Mouse (Mus musculus) frontal cortex, postnatal 10 days (tissue): ENCODE measurements at regions not wholly inside any gene's neighbourhood (a gene's known extent, or its start where the extent isn't known, plus 50 kb on each side); places are given as distances from the start of the nearest gene placed in this dataset.

Experiments used
- DNase-seq, 2 experiments: peaks; one replicate each; pipeline ENCODE4 v3.0.0; 2022; ENCODE audit warnings: low spot score in 2 of 2, mixed read lengths in 1 of 2

GRCm38 (mm10) chr5:111944972-111945285, 211.2 kb downstream of the Gm26897 start:
- no peak for DNase-seq

- DNase-seq = no peak
Measured at GRCm38 (mm10) chr5:111946281-111946680, 212.6 kb downstream of the Gm26897 start.

GRCm38 (mm10) chr5:111957698-111958097, 224.0 kb downstream of the Gm26897 start:
- no peak for DNase-seq

GRCm38 (mm10) chr5:111958226-111958625, 224.5 kb downstream of the Gm26897 start:
- no peak for DNase-seq

GRCm38 (mm10) chr5:111965311-111965710, 231.6 kb downstream of the Gm26897 start:
- DNase-seq = no peak

- no peak for DNase-seq
Measured at GRCm38 (mm10) chr5:111968121-111968520, 234.4 kb downstream of the Gm26897 start.

- no peak for DNase-seq
Measured at GRCm38 (mm10) chr5:111968701-111969100, 235.0 kb downstream of the Gm26897 start.

- no peak for DNase-seq
Measured at GRCm38 (mm10) chr5:111971193-111971592, 237.5 kb downstream of the Gm26897 start.

GRCm38 (mm10) chr5:111971952-111972351, 238.2 kb downstream of the Gm26897 start:
- no peak for DNase-seq

- no peak for DNase-seq
Measured at GRCm38 (mm10) chr5:111975686-111976085, 242.0 kb downstream of the Gm26897 start.

- DNase-seq = no peak
Measured at GRCm38 (mm10) chr5:111979601-111980000, 245.9 kb downstream of the Gm26897 start.

- DNase-seq = no peak
Measured at GRCm38 (mm10) chr5:111982106-111982505, 248.4 kb downstream of the Gm26897 start.

- DNase-seq = no peak
Measured at GRCm38 (mm10) chr5:111985997-111986396, 252.3 kb downstream of the Gm26897 start.

- DNase-seq = no peak
Measured at GRCm38 (mm10) chr5:111987036-111987435, 253.3 kb downstream of the Gm26897 start.

- no peak for DNase-seq
Measured at GRCm38 (mm10) chr5:111991805-111992204, 258.1 kb downstream of the Gm26897 start.

GRCm38 (mm10) chr5:111993221-111993620, 259.1 kb downstream of the Cryba4 start:
- DNase-seq = no peak

GRCm38 (mm10) chr5:111993930-111994329, 258.4 kb downstream of the Cryba4 start:
- DNase-seq = no peak

GRCm38 (mm10) chr5:111996806-111997205, 255.5 kb downstream of the Cryba4 start:
- DNase-seq = no peak

GRCm38 (mm10) chr5:112001742-112002701, 250.3 kb downstream of the Cryba4 start:
- DNase-seq = no peak

GRCm38 (mm10) chr5:112002856-112003660, 249.3 kb downstream of the Cryba4 start:
- DNase-seq = no peak

GRCm38 (mm10) chr5:112004041-112004440, 248.3 kb downstream of the Cryba4 start:
- no peak for DNase-seq

- no peak for DNase-seq
Measured at GRCm38 (mm10) chr5:112012505-112013164, 239.7 kb downstream of the Cryba4 start.
